Mouse (Mus musculus) heart, embryonic 16.5 days (tissue): ENCODE measurements around the gene Prune1. TPM values are rescaled to one million over a fixed set of nuclear protein-coding genes. Genes with fewer than 3 reads are reported as not detected.

Source experiments
- ATAC-seq: fragments of 200-750 bp; cut with Nextera tagmentation; replicated peaks from 2 replicates; pipeline ENCODE4 v1.8.0; 2017; ENCODE audit warnings: moderate number of reproducible peaks; ENCODE audit not compliant: insufficient read depth, low FRiP score; ENCODE audit errors: extremely low read depth
- H3K27ac ChIP-seq: fragments of 300-500 bp; sonication (generic); 2 replicates; pipeline ENCODE4 v1.5.1; 2014; ENCODE audit warnings: mild to moderate bottlenecking, low read length, control low read depth, moderate library complexity
- H3K27me3 ChIP-seq: fragments of 300-500 bp; sonication (generic); 2 replicates; pipeline ENCODE4 v1.6.1; 2014; ENCODE audit warnings: low read length, mixed read lengths; ENCODE audit not compliant: control insufficient read depth, insufficient read depth
- H3K36me3 ChIP-seq: fragments of 300-500 bp; sonication (generic); 2 replicates; pipeline ENCODE4 v1.6.1; 2014; ENCODE audit not compliant: control insufficient read depth, insufficient read depth
- H3K4me1 ChIP-seq: fragments of 300-500 bp; sonication (generic); 2 replicates; pipeline ENCODE4 v1.6.1; 2014; ENCODE audit warnings: low read length, mixed read lengths; ENCODE audit not compliant: control insufficient read depth, insufficient read depth
- H3K4me2 ChIP-seq: fragments of 300-500 bp; sonication (generic); 2 replicates; pipeline ENCODE4 v1.6.1; 2014; ENCODE audit warnings: low read depth, mild to moderate bottlenecking, control low read depth, low read length
- H3K4me3 ChIP-seq: fragments of 300-500 bp; sonication (generic); 2 replicates; pipeline ENCODE4 v1.5.1; 2014; ENCODE audit warnings: mild to moderate bottlenecking, control low read depth, low read length
- H3K9ac ChIP-seq: fragments of 300-500 bp; sonication (generic); 2 replicates; pipeline ENCODE4 v1.6.1; 2014; ENCODE audit warnings: low read length, control low read depth
- H3K9me3 ChIP-seq: fragments of 300-500 bp; sonication (generic); replicated peaks from 2 replicates; pipeline ENCODE4 v1.6.1; 2016; ENCODE audit warnings: low read length; ENCODE audit not compliant: control insufficient read depth
- WGBS: fragments of 180-500 bp; shearing (Covaris S2); extraction: QIAGEN DNeasy Blood & Tissue Kit; methylation state at CpG from one replicate; pipeline ENCODE4 v1.1.7; 2014; 5-methylcytosine and 5-hydroxymethylcytosine counted together
- polyA plus RNA-seq: library from polyadenylated mRNA; unstranded; fragments of >200 nt; fragmentation: Nextera tagmentation; extraction: Ambion mirVana; gene quantifications from 2 replicates; pipeline ENCODE4 v1.2.1, GENCODE M21; 2015

The Prune1 gene
- polyA plus RNA-seq, 1 experiment from 2014 or later, result 31.4 TPM

GRCm38 (mm10) chr3:95230495-95231297 is 51.2 kb downstream of the Prune1 start:
- Histone ChIP-seq H3K9ac (peak overlapping the region; percentile 95), H3K36me3 (peaks cover 34% of the 10 kb centered on the region), H3K27ac (peak overlapping the region; percentile 97), H3K4me1 (peaks cover 19% of the 10 kb centered on the region), H3K4me2 (peak overlapping the region; percentile 88), H3K27me3 (no peaks in the 10 kb centered on the region), H3K4me3 (peak overlapping the region; percentile 86), H3K9me3 (no peaks in the 10 kb centered on the region)
- 45% methylated on average over 8 of the region's 8 CpGs for WGBS
- no peak for ATAC-seq

DNA sequence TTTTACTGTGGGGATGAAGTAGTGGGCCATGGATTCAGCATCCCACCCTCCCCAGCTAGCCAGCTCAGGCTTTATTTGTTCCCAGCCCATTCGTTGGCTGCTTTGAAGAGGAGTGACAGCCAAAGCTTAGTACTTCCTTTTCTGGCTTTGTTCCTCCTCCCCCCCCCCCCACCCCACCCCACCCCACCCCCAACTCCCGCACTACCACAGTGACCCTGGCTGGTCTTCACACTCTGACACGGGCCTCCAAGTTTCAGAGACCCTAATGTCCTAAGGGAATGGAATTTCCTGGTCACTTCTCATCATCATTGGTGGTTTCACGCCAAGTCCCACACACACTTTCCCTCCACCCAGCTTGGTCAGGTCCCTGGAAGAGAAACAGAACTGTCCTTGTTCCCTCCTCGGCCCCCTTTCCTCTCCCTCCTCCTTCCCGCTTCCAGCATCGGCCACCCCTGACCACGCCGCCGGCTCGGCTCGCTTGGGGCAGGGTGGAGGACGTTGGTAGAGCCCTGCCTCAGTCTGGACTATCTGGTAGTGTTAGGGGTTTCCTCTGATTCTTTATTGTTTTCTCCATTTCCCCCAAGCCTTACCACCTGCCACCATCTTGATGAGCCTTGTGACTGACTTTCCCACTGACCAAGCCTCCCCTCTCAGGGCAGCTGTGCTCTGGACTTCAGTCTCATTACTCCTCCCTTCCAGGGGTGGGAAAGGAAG is 51.9 kb downstream of the Prune1 start:
- peak; percentile 25 for ATAC-seq
- peak overlapping the region; percentile 88 for H3K4me2 ChIP-seq
- 4% methylated on average over 13 of the region's 13 CpGs for WGBS
- no peaks in the 10 kb centered on the region for H3K27me3 ChIP-seq
- H3K4me1 ChIP-seq, result peaks cover 19% of the 10 kb centered on the region
- H3K4me3 ChIP-seq, result peak overlapping the region; percentile 86
- peak overlapping the region; percentile 95 for H3K9ac ChIP-seq
- H3K9me3 ChIP-seq, result no peaks in the 10 kb centered on the region
- H3K27ac ChIP-seq, result peak overlapping the region; percentile 97
- peaks cover 29% of the 10 kb centered on the region for H3K36me3 ChIP-seq

DNA sequence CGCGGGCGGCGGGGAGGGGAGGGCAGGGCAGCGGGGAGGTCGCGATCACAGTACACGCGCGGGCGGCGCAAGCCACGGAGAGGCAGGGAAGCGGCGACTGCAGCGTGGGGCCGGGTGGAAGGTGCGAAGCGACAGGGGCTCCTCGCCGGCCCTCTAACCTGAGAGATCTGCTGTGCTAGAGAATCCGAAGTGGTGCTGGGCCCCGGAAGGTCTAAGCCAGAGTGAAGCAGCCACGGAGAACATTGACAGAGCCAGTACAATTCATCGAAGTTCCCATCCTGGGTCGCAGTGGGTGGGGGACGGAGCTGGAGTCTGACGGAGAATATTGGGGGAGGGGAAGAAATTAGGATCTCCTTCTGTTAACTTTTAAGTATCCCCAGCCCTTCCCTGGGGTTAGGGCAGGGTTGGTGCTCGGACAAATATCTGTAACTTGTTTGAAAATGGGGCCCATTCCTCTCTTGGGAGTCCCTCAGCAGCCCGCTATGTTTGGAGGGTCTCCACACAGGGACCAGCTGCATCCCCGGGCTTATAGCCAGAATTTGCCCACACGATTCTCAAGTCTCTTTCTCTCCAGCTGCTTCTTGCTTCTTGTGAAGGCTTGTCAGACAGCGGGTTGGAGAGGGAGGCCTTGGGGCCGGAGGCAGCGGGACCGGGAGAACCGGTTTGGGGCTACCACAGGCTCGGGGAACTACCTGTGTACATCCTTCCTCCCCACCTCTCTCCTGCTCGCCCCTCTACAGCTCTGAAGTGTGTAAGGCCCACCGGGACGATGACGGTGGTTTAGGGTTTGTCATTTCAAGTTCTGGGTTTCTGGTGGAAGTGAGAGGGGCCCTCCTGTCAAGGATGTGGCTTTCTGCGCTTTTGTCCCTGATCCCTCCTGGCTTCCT is 52.7 kb downstream of the Prune1 start:
- ATAC-seq, result peak; percentile 5
- 1% methylated on average over 43 of the region's 43 CpGs for WGBS
- no peaks in the 10 kb centered on the region for H3K27me3 ChIP-seq
- peaks cover 22% of the 10 kb centered on the region for H3K4me1 ChIP-seq
- peak overlapping the region; percentile 86 for H3K4me3 ChIP-seq
- H3K9ac ChIP-seq, result peak overlapping the region; percentile 95
- H3K27ac ChIP-seq, result peak overlapping the region; percentile 97
- no peaks in the 10 kb centered on the region for H3K9me3 ChIP-seq
- H3K36me3 ChIP-seq, result peaks cover 21% of the 10 kb centered on the region
- H3K4me2 ChIP-seq, result peak overlapping the region; percentile 88

DNA sequence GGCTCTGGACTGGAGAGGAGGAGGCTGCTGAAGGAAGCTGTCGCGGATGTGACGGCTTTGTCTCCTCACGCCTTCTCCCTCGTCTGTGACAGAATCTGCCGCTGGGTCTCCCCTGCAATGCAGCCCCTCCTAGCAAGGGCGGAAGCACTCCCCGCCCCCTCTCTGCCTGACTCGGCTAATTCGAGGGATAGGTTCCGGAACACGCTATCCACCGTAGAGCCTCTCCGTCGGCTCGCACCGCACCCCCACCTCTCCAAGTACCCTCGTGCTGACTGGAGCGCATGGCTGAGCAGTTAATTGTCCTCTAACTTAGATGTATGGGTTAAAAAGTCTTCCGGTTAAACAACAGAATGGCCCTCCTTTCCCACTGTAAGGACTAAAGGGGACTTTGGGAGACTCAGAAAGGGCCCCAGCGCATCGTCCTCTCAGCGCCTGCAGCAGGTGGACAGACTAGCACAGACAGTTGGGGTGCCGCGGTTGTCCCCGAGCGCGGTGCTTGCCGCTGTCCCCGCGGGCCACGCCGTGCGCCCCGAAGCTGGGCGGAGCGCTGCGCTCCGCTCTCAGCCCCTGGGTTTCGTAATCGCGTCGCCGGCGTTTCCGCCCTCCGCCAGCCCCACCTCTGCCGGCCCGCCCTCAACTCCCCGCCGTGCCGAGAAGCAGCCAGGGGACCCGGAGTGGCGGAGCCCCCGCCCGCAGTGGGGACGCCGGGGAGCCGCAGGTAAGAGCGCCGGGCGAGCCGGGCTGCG is 53.6 kb downstream of the Prune1 start, which contains the start of gene Cdc42se1:
Gene Cdc42se1 (plus strand): TSS at position 585 of the 746 bp plus-strand sequence.
- peaks cover 19% of the 10 kb centered on the region for H3K36me3 ChIP-seq
- H3K4me1 ChIP-seq, result peaks cover 26% of the 10 kb centered on the region
- peak; percentile 90 for ATAC-seq
- 0 out of 2 replicates have a peak, but pooled peaks cover 2% of the 10 kb centered on the region for H3K9me3 ChIP-seq
- H3K9ac ChIP-seq, result peak within 1 kb of the TSS; percentile 95
- under 1% methylated on average over 64 of the region's 64 CpGs for WGBS
- peak within 1 kb of the TSS; percentile 86 for H3K4me3 ChIP-seq
- peak within 1 kb of the TSS; percentile 97 for H3K27ac ChIP-seq
- H3K27me3 ChIP-seq, result no peaks in the 10 kb centered on the region
- peak within 1 kb of the TSS; percentile 88 for H3K4me2 ChIP-seq

GRCm38 (mm10) chr3:95227214-95227613 is 54.7 kb downstream of the Prune1 start:
- H3K4me3 ChIP-seq, result peak overlapping the region; percentile 86
- H3K4me1 ChIP-seq, result peaks cover 22% of the 10 kb centered on the region
- 35% methylated on average over 1 of the region's 1 CpGs for WGBS
- H3K36me3 ChIP-seq, result peaks cover 15% of the 10 kb centered on the region
- ATAC-seq, result no peak
- no peaks in the 10 kb centered on the region for H3K27me3 ChIP-seq
- 0 out of 2 replicates have a peak, but pooled peaks cover 2% of the 10 kb centered on the region for H3K9me3 ChIP-seq
- H3K4me2 ChIP-seq, result peak overlapping the region; percentile 88
- H3K27ac ChIP-seq, result no peak overlapping the region; the same call in 1 of the 2 replicates
- H3K9ac ChIP-seq, result peak overlapping the region; percentile 95; the same call in 1 of the 2 replicates

GRCm38 (mm10) chr3:95224295-95224694 is 57.6 kb downstream of the Prune1 start:
- Histone ChIP-seq H3K27me3 (no peaks in the 10 kb centered on the region), H3K4me2 (no peak overlapping the region), H3K36me3 (peaks cover 19% of the 10 kb centered on the region), H3K4me1 (peaks cover 11% of the 10 kb centered on the region), H3K9ac (no peak overlapping the region), H3K4me3 (no peak overlapping the region), H3K27ac (no peak overlapping the region), H3K9me3 (0 out of 2 replicates have a peak, but pooled peaks cover 2% of the 10 kb centered on the region)
- ATAC-seq, result no peak
- 33% methylated on average over 6 of the region's 6 CpGs for WGBS

DNA sequence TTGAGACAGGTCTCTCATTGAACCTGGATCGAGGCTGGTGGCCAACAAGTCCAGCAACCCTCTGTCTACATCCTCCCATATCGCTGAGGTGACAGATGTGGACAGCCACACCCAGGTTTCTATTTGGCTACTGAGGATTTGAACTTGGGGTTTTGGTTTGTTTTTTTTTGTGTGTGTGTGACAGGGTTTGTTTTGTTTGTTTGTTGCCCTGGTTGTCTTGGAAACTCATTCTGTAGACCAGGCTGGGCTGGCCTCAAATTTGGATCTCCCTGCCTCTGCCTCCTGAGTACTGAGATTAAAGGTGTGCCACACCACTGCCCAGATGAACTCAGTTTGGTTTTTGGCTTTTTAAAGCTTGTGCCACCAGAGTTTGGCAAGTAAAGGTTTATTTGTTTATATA is 58.8 kb downstream of the Prune1 start:
- peaks cover 13% of the 10 kb centered on the region for H3K4me1 ChIP-seq
- H3K9me3 ChIP-seq, result 0 out of 2 replicates have a peak, but pooled peaks cover 2% of the 10 kb centered on the region
- no peak overlapping the region for H3K27ac ChIP-seq
- H3K36me3 ChIP-seq, result peaks cover 19% of the 10 kb centered on the region
- ATAC-seq, result no peak
- WGBS, result 91% methylated on average over 2 of the region's 2 CpGs
- H3K9ac ChIP-seq, result no peak overlapping the region
- H3K4me3 ChIP-seq, result no peak overlapping the region
- H3K4me2 ChIP-seq, result no peak overlapping the region
- H3K27me3 ChIP-seq, result no peaks in the 10 kb centered on the region
